Mouse (Mus musculus): ENCODE results near the gene Nup88. TPM values are rescaled to one million over a fixed set of nuclear protein-coding genes. Genes with fewer than 3 reads are reported as not detected.
"Not testable (repeated sequence)": the region's sequence is repeated elsewhere in the genome, so short reads cannot be mapped to it uniquely, and the experiment has no call there.

Gene Nup88
- total RNA-seq, 1 experiment from 2014 or later: 62.3 TPM

DNA sequence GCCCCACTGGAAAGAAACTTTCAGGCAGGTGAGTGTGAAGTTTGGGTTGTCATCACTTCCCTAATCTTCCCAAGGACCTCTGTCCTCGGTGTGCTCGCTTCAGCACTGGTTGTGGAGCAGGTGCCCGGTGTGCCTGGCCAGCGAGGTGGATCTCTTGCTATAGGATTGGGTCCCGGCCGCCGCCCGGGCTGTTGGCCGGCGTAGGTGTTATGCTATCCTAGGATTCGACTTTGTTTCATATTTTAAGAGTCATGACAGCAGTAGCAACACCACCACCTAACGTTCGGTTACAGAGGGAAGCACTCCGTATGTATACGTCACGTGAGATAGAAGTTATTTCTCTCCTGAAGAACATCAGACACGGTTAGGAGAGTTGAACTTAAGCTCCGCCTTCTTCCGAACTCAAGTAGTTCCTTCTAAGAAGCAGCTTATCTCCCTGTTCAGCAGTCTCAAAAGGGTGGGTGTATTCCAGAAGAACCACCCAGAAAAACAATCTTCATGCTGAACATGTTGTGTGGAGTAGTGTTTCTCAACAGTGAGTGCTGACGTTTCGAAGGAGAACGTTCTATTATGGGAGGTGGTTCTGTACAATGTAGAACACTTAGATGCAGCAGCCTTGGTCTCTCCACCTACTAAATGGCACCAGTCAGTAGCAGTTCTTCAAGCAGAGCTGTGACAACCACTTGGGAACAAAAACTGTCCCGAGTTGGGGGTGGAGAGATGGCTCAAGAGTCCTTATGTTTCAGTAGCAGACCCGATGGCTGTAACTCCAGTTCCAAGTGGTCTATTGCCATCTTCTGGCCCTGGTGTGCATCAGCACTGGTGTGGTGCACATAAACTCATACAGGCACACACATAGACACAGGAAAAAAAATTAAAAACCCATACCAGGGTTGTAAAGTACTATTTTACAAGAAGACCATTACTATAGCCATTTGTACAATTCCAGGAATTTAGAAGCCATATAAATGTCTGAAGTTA lies 1.1 kb upstream of the Nup88 start:
- DNase-seq: no peak

DNA sequence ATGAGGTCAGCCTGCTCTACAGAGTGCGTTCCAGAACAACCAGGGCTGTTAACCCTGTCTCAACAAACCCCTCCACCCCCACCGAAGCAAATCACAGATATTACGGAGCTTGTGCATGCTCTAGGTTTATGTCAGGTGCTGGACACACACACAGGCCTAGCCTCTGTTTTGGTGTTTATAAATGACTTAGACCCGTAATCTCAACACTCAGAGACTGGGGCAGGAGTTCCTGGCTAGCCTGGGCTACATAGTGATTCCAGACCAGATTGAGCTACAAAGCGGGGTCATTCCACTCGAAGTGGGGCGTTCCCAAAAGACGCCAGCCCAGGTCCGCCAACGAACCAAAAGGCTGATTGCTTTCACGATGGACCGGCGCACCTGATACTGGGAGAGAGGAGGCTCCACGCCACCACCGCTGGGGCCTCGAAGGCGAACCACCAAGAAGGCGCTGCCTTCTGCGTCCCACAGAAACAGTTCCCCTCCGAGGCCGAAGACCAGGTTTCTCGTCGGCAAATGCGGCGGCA lies 440 bp downstream of the Nup88 start:
- no peak for DNase-seq

DNA sequence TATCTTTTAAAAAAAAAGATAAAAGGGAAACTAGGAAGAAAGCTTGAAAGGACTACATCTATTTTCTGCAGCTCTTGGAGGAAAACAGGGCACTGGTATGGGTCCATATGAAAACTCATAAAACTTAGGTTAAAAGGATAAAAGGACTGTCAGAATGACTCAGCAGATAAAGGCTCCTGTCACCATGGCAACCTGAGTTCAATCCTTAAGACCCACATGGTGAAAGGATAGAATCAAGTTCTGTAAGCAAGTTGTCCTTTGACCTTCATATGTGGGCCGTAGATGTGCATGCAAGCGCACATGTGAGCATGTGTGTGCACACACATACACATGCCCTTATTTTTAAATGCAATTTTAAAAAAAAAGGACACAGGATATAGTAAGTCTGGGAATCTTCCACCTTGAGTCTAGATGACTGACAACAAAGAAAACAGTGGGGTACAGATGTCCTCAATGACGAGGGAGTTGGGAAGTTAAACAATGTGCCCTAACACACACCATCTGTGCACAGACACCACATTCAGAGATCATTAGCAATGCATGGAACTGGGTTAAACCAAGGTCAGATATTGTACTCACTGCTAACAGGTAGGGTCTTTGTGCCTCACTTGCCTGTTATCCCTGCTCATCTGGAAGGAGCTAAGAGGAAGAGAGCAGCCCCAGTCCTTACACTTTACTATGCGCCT lies 5.4 kb downstream of the Nup88 start:
- DNase-seq: no peak

DNA sequence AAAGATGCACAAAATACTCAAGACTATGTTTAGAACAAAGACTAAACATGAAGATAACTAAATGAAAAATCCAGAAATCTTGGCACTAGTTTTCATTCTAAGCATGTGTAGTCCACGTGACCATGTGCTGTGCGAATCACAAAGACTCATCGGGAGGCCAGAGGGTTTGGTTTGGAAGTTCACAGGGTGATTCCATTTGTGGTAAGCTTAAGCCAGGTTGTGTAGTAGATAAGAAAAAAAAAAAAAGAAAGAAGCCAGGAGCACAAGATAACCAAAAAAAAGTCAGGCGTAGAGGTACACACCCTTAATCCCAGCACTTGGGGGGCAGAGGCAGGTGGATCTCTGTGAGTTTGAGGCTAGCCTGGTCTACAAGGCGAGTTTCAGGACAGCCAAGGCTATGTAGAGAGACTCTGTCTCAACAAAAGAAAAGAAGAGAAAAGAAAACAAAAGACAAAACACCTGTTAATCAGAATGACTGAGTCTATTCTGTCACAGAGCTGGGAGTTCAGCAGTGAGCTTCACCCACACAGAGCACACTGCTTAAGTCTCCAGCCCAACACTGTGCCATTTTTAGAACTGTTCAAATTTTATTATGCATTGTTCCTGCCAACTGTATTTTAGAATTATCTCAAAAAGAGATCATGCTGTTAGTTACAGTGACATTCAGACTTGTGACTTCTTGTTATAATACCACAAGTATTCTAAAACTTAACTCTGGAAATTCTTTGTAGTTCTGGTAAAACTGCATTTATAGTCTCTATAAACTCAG lies 8.8 kb downstream of the Nup88 start:
- DNase-seq: no peak

DNA sequence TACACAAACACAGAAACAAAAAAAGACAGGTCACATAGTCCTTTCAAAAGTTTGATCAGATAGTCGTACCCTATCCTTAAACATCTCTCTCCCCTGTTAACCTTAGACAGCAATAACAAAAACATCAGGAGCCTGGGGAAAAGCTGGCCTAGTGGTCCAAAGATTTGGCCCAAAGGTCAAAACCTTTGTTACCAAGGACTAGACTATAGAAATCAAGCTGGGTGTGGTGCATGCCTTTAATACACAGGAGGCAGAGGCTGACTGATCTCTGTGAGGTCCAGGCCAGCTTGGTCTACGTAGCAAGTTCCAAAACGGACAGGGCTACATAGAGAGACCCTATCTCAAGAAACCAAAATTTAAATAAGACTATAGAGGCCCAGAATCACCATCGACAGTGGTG lies 15.1 kb downstream of the Nup88 start:
- no peak for DNase-seq

DNA sequence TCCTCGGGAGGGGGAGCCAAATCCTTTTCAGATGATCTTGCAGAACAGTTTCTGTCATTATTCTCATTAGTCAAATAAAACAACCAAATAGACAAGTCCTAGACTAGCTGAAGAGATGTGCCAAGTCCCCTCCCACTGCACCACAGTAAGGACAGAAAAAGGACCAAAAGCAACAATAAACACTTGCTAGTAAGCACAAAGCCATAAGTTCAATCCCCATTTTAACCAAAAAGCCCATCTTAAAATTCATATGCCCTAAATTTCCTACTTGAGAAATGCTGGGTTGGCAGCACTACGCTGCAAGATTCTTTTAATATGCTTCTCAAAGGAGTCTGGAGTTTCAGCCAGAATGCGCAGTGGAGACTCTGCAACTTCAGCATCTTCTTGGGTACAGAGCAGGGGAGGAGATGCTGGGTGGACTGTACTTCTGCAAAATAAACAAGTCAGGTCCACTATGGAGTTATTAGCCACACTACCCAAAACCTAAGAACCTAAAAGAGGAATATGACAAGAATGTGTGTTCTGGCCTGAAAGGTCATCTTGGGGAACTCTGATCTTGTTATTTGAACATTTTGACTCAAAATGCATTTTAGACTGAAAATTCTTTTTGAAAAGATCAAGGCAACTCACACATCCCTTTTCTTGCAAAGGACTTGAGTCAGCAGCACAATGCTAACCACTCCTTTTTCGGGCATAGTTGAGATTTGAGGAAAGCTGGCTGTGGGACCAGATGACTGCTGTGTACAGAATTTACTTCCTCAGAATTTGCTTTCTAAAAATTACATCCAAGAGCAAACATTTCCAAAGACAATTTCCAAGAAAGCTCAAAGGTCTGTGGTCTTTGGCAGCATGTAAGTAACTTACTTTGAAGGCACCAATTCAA lies 24.6 kb downstream of the Nup88 start:
- no peak for DNase-seq

DNA sequence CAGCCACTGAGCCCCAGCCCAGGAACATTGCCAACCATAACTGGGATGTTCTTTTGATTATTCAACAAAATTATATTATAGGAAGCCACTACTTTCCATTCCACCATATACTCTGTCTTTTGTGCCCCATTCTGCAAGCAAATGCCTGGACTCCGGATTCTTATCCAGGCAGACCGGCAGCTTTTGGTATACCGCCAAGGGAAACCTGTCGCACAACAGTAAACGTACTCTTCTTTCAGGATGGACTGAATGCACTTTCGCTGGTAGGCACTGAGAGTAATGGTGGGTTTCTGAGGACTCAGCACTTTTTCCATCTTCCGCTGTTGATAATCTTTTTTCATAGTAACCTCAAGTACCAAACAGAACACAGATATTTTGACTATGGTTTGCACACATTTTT lies 26.1 kb downstream of the Nup88 start:
- DNase-seq: no peak

DNA sequence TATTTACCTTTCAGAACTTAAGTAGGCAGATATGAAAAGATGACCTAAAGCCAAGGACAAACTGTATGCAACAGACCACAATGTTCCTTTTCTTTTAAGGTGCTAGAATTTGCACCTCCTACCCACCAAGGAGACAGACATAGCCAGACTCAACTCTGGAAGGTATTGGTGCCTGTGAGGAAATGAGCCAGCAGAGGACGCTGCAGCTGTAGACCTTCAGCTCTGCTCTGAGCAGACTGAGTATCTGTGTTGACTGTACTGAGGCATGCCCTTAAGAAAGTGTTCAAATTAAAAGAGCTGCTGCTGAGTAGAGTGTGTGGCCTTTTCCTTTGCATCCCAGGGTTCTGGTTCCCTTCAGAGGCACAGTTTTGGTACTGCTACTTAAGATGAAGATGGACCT lies 27.2 kb downstream of the Nup88 start:
- no peak for DNase-seq

DNA sequence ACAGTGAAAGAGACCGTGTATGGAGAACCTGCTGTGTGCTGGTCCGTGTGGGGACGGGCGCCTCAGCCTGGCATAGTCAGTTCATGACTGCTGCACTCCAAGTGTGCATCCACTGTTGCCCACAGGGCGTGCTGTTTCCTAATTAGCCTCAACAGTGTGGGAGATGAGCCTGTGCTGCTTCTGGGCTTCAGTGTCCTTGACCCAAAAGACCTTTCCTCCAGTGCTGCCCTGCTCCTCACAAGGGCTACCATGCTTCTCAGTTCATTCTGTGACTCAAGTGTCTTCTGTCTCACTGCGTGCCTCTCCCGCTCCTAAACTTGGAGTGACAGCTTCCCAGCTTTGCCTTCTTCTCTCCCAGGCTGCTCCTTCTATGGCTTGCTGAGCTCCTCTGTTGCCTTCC lies 34.5 kb downstream of the Nup88 start:
- DNase-seq: no peak

DNA sequence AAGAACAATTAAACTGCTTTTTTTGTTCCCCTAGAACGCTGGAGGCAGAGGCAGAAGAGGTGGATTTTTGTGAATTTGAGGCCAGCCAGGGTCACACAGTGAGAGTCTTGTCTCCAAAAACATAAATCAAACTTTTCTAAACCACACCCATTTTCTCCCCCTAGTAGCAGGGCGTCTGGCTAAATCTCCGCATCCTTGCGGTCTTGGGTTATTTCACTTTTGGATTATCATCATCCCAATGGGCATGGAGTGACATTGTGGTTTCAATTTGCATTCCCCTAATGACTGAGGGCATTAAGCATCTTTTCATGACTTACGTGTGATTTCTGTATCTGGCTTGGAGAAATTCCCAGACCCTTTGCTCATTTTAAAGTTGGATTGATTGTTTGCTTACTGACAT lies 38.3 kb downstream of the Nup88 start:
- no peak for DNase-seq

DNA sequence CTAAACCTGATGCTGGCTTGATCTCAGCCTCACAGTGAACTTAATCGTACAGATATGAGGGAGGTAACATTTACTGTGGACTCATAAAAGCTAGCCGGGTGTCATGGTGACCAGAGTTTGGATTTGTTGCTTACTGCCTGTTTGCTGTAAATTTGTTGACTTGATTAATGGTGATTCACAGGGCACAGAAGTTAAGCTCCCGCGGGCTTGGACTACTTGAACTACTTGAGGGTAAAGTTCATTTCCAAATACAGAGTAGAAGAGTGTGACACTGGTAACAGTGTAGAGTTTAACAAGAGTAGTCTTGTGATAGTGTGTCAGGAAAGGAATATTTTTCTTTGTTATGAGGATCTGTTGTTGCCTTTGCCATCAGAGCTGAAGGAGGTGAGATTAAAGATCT lies 50.2 kb downstream of the Nup88 start:
- no peak for DNase-seq

DNA sequence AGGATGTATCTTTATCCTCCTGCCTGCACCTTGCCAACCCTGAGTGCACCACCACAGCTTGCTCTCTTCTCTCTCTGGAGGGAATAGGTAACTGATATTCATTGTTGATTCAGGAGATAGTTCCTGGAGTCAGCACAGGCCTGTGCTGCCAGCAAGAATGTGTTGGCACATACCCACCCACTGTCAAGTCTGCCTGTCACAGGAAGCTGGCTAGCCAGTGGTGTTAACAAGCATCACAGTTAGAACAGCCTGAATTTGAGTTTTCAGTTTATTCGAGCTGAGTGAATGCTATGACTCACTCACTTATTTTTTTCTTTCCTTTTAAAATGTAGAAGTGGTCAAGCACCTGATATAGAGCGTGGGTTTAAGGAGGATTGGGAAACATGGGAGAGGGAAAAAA lies 51.9 kb downstream of the Nup88 start:
- no peak for DNase-seq

DNA sequence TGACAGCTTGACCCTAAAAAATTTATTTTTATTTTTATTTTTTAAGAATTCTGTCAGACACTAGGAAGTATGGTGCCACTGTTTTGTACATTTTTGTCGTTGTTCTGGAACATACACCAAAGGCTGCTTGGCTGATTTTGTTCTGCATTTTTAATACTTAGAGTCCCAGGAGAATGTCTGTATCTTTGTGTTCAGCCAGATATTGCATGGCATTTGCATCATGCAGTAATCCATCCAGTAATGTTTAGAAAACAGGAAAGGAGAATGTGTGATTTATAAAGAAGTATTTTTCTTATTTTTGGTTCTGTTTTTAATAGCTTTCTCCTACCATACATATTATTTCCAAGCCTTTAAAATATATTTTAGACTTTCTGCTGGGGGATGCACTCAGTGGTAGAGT lies 57.9 kb downstream of the Nup88 start:
- DNase-seq: no peak

DNA sequence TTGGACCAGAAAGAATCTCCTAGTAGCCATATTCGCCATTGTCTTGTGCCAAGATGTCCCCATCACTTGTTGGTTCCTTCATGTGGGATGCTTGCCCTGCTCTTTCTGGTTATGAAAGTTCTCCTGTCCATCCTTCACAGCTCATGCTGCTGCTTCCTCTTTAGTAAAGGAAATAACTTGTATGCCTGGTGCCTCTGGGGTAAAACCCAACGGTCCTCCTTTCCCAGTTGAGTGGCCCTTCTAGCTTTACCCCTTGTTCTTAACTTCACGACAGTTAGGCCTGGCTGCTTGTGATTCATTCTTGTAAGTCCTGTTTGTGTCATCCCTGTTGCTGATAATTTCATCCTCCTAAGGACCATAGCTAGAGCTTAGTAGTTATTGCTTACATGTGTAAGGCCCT lies 58.5 kb downstream of the Nup88 start:
- DNase-seq: no peak

DNA sequence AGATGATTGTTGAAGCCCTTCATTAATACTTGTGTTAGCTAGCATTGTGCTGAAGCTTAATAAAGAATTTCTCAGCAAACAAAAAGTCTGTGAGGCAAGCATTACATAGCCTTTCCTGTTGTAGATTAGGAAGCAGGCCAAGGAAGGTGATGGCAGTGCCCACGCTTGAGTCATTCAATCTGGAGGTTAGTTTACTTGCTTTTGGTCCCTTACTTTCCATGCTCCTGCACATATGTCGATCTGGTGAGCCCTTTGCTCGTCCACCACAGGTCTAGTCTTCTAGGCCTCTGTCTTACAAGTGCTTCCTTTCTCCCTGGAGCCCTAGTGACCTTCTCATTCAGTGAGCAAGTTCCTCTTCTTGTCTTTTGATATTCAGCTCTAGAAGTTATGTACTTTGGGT lies 63.1 kb downstream of the Nup88 start:
- no peak for DNase-seq

DNA sequence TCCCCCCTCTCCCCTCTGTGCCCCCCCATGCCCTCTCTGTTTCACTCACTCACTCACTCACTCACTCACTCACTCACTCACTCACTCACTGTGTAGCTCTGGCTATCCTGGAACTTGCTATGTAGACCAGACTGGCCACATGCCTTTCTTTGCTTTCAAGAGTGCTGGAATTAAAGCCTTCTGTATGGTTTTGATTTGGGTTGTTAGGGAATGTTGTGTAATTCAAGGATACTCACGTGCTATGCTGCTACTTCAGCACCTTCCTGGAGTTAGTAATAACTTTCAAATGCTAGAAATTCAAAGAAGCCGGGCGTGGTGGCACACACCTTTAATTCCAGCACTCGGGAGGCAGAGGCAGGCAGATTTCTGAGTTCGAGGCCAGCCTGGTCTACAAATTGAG lies 71.6 kb downstream of the Nup88 start:
- DNase-seq: not testable (repeated sequence)

DNA sequence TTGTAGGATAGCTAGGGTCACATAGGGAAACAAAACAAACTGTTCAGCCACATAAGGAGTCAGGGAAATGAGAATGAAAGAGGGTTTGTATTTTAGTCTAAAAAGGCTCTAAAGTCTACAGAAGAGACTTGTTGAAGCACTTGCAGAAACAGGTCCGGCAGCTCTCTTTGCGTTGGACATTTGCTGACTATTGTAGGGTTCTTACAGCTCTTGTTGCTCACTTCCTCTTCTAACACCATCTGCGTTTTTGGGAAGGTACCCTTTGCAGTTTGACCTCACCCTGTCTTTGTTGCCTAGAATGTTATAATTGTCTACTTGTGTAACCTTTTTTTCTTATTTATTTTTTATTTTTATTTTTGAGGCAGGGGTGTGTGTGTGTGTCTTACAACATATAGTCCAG lies 72.1 kb downstream of the Nup88 start:
- DNase-seq: no peak
